Mouse (Mus musculus): ENCODE results near the gene Arhgap17.
A peak's percentile ranks its signal among the peaks of the same experiment; 100 is the strongest.

Arhgap17 gene

DNA sequence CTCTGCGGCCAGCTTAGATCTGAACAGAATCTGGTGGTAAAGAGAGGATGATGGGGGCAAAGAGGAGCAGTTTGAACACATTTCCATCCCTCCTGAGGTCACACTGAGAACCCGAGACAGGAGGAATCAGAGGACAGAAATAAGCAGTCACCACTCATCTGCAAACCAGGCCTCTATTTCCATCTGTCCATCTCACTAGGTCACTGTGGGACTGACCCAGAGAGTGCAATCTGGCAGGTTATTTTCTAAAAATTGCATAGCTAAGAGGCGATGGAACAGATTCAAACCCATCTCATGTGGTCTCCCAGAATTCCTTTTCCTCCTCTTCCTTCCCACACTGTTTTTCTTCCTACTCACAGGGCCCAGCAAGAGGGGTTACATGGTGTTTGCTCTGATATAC, 81.8 kb downstream of the Arhgap17 start:
- DNase-seq (ENCODE audit: low spot score in 2 of 2), result no peak

DNA sequence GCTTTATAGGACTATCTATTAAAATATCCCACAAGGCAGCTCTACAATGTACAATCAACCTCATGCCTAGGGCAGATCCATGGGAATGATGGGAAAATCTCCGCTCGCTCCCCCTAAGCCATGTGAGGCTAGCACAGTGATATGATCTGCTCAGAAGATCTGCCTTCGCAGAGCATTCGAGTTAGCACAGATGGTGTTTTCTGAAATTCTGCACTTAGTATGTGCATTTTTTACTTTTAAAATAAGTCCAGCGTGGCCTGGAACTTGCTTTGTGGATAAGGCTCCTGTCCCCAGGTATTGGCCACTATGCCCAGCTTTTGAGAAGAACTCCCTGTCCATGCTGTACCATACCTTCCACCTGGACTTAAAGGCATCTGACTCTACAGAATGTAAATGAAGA, 83.8 kb downstream of the Arhgap17 start:
- peak in 1 of 2 experiments; percentile 41 for DNase-seq (ENCODE audit: low spot score in 2 of 2)

DNA sequence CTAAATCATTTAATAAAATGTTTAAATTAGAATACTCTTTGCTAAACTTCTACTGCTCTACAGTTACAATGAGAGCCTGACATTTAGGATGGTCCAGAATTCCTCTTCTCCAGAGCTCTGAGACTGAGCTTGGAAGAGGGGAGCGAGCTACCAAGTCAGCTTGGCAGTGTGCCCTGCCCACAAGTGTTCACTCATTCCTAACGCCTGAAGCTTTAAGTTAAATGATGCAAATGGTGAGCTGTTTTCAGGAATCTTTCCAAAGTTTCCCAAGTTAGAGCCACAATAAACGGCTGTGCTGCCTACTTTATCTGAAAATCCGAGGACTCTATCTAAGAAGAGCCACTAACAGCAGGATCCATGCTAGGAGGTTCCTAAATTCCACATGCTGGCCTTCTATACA, 85.9 kb downstream of the Arhgap17 start:
- peak in 1 of 2 experiments; percentile 33 for DNase-seq (ENCODE audit: low spot score in 2 of 2)

DNA sequence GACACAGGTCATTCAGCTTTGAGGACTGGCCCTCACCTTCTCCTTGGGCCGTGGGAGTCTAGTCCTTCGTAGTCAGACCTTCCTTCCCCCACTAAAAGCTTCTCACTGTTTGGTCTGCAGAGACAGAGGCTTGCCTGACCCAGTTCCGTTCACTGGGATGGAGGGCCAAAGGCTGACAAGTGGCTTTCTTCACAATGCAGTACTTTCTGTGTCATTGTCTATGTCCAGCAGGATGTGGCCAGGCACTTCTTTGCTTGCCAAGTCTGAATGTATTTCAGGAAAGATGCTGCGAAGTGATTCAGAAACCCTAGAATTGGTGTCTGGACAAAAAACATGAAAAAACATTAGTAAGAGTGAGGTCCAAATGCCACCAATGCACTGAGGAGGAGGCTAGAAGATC, 89.9 kb downstream of the Arhgap17 start:
- DNase-seq (ENCODE audit: low spot score in 2 of 2), result no peak

DNA sequence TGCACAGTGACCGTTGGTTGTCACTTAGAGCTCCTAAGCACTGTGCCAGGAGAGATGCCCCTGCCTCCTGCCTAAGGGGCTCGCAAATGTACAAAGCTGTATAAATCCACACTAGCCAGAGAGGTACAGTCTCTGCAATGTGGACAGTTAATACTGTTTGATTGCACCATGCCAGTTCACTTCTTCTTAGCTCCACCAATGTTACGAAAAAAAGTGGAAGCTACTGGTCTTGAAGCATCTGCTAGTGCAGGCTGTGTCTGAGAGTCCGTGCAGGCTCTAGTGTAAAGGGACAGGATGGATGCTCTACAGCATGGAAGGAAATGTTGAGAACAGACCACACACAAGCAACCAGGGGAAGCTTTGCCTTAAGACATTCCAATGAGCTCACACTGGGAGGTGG, 93.1 kb downstream of the Arhgap17 start:
- DNase-seq (ENCODE audit: low spot score in 2 of 2), result no peak

DNA sequence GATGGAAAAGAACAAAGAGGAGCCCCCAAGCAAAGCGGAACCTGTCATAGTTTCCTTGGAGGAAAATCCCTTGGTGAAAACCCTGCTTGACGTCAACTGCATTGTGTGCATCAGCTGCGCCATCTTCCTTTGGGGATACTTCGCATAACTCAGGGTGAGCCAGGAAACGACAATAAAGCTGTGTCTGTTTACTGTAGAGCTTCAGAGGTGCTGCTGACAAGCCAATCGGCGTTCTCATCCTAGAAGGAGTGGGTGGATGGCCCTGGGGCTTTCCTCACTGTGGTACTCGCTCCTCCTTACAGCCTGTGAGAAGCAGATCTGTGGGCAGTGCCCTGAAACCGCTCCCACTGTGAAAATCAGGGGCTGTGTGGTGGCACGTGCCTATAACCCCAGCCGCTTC, 96.7 kb downstream of the Arhgap17 start:
- no peak for DNase-seq (ENCODE audit: low spot score in 2 of 2)

DNA sequence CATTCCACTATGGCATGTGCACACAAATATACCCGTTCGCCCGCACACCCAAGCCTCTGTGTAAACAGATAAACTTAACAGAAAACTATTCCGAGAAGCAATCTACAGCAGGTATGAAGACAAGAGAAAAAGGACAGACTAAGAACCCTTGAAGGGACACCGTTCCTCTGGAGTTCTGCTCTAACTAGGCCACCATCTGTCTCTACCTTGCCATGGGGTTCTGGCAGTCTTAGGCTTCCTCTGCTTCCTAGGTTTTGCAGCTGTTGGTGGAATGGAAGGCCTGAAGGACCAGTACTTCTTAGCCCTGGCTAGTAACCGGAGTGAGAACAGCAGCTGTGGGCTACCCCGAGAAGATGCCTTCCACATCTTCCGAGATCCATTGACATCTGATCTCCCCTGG, 111.6 kb downstream of the Arhgap17 start:
- no peak for DNase-seq (ENCODE audit: low spot score in 2 of 2)

DNA sequence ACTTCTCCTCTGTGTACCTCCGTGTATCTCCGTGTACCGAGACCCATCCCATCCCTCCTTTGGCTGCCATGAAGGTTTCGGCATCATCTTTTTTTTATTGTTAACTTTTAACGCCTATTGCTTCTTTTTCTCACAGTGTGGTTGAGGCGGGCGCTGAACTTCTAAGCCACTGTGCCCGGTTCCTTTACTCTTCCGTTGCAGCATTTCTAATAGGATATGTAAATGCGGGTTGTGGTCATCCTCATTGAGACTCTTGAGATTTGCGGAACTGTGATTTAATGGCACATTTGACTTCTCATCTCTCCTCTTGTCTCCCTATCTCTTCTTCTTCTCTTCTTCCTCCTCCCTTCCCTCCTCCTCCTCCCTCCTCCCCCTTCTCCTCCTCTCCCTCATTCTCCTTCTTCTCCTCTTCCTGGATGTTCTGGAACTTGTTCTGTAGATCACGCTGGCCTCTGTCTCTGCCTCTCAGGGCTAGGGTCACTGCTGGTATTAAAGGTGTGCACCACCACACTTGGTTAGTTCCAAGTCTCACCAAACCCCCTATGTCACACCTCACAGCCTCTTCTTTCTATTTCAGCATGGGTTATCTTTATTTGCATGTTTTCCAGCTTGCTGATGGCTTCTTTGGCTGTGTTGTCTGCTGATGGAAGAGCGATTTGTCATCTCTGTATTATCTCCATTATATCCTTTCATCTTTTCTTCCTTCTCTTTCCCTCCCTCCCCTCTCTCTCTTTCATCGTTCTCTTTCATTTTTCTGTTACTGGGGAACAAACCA, 115.3 kb downstream of the Arhgap17 start:
- no peak for DNase-seq (ENCODE audit: low spot score in 2 of 2)

DNA sequence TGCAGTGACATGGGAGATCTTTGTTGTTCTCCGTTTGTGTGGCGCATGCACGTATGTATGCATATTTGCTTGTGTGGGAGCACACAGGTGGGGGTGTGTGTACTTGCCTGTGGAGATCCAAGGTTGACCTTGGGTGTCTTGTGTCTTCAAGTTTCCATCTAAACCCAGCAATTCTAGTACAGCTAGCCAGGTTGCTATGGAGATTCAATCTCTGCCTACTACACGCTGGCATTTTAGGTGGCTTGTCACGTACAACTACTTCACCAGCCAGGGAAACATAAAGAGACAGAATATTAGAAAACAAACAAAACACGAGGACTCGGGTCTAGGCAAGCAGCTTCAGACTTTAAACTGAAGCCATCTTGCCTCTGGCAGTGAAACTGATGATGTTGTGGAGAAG, 116.3 kb downstream of the Arhgap17 start:
- DNase-seq (ENCODE audit: low spot score in 2 of 2), result no peak

DNA sequence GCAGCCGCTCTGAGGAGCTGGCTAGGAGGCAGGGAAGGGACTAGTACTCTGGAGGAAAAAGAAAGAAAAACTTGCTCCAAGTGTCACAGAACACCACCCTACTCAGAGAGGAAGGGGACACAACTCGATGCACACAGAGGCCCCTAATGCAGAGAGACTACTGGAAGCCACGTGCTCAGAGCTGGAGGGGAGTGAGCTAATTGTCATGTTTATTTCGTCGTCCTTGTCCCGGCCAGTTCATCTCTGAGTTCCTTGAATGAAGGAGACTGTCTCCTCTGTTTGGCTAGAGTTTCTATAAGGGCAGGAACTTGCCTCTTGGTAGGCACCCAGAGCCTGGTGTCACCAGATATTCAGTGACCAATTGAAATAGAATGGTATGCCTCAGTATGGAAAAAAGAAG, 118.4 kb downstream of the Arhgap17 start:
- no peak for DNase-seq (ENCODE audit: low spot score in 2 of 2)

DNA sequence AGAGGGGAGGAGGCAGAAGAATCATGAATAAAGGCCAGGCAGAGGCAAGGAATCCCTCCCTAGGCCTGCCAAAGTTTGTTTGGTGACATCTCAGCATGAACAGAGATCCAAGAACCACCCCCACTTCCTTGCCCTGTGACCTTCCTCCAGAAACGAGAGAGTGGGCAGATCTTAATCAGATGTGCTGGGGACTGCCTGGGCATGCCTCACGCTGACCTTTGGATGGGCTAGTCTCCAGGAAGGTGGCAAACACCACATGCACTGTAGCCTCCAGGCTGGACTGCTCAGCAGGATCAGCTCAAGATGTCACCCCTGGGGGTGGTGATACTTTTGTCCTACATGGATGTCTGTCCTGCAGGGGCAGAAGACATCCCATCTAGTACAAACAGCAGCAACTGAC, 121.5 kb downstream of the Arhgap17 start:
- DNase-seq (ENCODE audit: low spot score in 2 of 2), result no peak

DNA sequence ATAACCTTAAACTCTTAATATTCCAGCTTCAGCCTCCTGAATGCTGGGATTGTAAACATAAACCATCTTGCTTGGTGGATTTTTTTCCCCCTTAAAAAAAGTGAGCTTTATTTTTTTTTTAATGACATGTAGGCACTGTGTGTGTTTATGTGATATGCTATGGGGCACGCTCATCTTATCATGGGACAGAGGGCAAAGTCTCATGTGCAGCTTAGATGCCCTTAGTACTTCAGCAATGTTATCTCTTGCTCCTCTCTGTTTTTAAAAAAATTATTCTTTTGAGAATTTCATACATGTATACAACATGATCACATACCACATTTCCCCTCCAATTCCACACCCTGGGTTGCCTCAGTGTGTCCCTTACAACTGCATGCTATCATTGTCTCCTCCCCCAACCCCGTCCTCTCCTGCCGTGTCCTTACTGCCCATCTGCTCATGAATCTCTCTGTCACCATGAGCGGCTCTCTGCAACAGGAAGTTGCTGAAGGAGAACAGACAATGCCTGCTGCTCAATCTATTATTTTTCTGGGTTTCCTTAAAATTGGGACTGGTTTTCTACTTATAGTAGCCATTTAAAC, 123.1 kb downstream of the Arhgap17 start:
- no peak for DNase-seq (ENCODE audit: low spot score in 2 of 2)

DNA sequence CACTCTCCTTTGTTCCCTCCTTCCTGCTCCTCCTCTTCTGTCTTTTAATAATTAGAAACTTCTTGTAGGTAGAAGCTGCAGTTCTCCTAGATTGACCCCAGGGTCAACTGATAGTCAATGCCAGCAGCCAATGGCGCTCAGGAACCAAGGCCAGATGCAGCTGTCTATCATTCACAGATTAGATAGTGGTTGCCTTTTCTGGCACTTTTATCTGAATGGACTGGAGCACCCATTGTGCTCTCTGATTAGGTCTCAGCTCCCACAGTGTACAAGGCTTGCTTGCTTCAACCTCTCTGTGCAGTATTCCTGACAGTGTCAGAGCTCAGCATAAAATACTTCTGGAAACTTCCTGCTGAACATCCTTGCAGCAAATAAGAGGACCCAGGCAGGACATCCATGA, 124.9 kb downstream of the Arhgap17 start:
- DNase-seq (ENCODE audit: low spot score in 2 of 2), result no peak

DNA sequence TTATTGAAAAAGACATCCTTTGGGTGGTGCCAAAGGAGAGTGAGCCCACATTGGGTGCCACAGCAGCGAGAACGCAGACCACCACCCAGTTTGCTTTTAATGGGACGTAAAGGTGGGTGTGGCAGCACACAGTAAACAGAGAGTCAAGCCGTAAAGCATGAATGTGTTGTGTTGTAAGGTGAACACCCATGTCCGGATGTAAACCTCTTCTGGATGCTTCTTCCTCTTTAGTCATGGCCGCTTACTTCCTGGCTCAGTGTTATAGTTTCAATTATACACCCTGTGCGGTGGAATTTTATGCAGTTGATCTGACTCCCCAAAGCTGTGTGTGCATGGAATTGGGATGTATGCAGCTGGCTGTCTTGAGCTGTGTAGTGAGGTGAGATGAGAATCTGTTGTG, 127.5 kb downstream of the Arhgap17 start:
- DNase-seq (ENCODE audit: low spot score in 2 of 2), result no peak

DNA sequence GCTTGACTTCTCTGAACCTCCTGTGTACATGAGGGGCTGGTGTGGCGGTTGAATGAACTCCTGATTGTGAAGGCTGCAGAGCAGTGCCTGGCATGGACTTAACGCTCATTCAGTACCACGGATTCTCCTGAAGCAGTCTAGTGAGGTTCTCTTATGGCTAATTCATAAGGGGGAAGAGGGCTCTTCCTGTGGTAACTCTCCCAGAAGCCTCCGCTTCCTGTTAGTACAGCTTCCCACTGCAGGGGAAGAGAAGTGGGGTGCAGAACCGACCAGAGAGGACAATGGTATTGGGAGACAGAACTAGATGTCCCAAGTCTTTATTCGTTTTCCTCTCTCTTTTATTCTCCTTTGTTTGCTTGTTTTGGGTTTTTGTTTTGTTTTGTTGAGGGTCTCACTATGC, 129.7 kb downstream of the Arhgap17 start:
- no peak for DNase-seq (ENCODE audit: low spot score in 2 of 2)

DNA sequence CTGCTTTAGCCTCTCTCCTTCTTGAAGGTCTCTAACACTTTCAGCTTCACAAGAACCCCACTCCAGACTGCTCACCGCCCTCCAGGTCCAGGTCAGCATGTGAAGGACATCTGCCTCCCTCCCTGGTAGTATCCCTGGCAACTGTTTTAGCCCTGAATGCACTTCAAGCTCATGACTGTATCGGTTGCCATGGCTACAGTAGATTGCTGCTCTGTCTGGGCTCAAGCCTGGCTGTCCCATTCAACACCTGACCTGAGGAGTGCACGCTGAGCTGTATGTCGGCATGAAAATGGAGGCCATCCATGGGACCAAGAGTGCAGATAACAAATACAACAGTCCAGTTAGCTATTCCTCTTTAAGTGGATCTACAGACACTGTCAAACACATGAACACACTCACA, 131.1 kb downstream of the Arhgap17 start:
- DNase-seq (ENCODE audit: low spot score in 2 of 2), result no peak

DNA sequence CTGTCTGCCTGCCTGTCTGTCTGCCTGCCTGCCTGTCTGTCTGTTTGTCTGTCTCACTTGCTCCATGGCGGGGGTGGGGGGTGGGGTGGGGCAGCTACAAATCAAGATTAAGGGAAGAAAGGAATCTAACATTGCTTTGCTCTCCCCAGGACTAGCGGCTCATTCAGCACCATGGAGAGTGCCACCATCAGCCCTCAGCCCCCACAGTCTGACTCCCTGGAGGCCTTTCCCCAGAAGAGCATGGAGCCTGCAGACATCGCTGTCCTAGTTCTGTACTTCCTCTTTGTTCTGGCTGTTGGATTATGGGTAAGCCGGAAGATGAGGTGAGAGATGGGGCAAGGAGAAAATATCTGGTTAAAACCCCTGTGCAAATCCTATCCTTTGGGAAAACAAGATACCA, 134.3 kb downstream of the Arhgap17 start:
- no peak for DNase-seq (ENCODE audit: low spot score in 2 of 2)
